Mouse (Mus musculus): ENCODE data around the gene Rpl29.

DNA sequence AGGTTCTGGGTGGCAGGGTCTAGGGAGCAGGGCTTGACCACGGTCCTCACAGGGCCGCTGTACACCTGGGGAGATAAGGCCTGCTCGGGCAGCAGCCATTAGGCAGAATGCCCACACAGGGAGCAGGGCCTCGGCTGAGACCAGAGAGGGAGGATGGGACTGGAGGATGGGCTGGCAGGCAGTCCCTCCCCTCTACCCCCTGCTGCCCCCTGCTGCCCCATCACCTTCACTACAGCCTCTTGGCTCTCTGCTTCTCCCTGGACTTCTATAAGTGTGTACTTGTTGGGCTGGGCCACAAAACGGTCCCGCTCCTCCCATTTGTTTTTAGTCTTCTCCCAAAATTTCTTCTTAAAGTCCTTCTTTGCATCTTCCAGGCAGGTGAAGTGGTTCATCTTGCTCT, 45.2 kb downstream of the Rpl29 start:
- TF ChIP-seq CTCF (IDR thresholded peaks at IDR 0.05; ENCODE audit: borderline replicate concordance, extremely low read depth, insufficient read depth, insufficient read length): peak; percentile 78
- no peak for TF ChIP-seq POLR2A (IDR thresholded peaks at IDR 0.05; ENCODE audit: borderline replicate concordance, extremely low read depth, insufficient read depth, insufficient read length, poor library complexity, severe bottlenecking)

Measured in brain, embryonic 14.5 days (tissue).